Mouse (Mus musculus): Measurements from ENCODE around the gene Nfe2l3. TPM values are rescaled to one million over a fixed set of nuclear protein-coding genes. Genes with fewer than 3 reads are reported as not detected.

The Nfe2l3 gene
- polyA plus RNA-seq, 1 experiment: 6.2 TPM

- TF ChIP-seq POLR2A (IDR thresholded peaks at IDR 0.05; ENCODE audit: borderline replicate concordance, insufficient read depth, low read length) (no peak), CTCF (IDR thresholded peaks at IDR 0.05; ENCODE audit: borderline replicate concordance, insufficient read depth, low read depth, low read length) (no peak)
- H3K27me3 ChIP-seq (ENCODE audit: control insufficient read depth, insufficient read depth, low read length): no peaks in the 10 kb centered on the region
- no peak overlapping the region for H3K27ac ChIP-seq (ENCODE audit: insufficient read depth, low read length)
- H3K4me1 ChIP-seq (ENCODE audit: control insufficient read depth, insufficient read depth, low read length): no peaks in the 10 kb centered on the region
- H3K4me3 ChIP-seq (replicated peaks; ENCODE audit: insufficient read depth, low read depth, low read length): no peak overlapping the region
- WGBS: 99% methylated on average over 2 of the region's 2 CpGs
- DNase-seq: no peak
Observed at GRCm38 (mm10) chr6:51424537-51424936, 7.9 kb upstream of the Nfe2l3 start.

DNA sequence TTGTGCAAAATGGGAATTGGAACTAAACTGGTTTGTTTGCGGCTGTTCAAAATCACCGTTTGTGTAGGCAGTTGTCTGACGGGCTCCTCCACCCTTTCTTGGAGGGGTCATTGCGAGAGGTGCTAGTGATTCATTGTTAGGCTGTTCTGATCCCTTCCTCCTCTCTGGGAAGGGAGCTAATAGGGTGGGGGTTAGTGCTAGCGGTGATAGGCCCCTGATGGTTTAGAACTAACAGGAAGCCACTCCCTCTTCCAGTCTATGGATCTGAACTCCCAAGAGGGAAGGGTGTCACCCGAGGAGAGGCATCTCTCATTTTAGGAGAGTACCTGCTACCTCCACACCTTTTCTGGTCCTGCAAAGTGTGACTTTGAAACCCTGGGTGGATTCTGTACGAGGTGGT is 1.8 kb downstream of the Nfe2l3 start:
- DNase-seq: no peak
- TF ChIP-seq CTCF (IDR thresholded peaks at IDR 0.05; ENCODE audit: borderline replicate concordance, insufficient read depth, low read depth, low read length) (no peak), POLR2A (IDR thresholded peaks at IDR 0.05; ENCODE audit: borderline replicate concordance, insufficient read depth, low read length) (no peak)
- 76% methylated on average over 7 of the region's 7 CpGs for WGBS
- H3K4me1 ChIP-seq (ENCODE audit: control insufficient read depth, insufficient read depth, low read length): no peaks in the 10 kb centered on the region
- H3K27ac ChIP-seq (ENCODE audit: insufficient read depth, low read length): no peak overlapping the region
- H3K4me3 ChIP-seq (replicated peaks; ENCODE audit: insufficient read depth, low read depth, low read length): no peak overlapping the region
- H3K27me3 ChIP-seq (ENCODE audit: control insufficient read depth, insufficient read depth, low read length): no peaks in the 10 kb centered on the region; the same call in 1 of the 2 replicates

DNA sequence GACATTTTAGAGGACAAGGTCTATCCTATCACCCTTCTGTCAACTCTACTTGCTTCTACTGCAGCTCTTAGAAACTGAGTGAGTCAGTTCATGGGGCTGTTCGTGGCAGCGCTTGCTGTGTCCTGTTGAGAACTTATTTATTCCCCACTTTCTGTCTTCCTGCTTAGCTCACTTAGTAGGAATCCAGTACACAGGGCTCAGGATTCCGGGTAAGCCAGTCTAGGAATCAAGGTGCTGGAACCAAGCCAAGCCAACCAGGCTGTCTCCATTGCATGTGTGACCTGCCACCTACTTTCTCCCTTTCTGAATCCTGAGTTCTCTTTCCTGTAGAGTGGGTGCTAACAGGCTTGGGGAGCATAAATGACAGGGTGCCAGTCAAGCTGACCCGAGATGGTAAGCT is 5.2 kb downstream of the Nfe2l3 start:
- 67% methylated on average over 4 of the region's 4 CpGs for WGBS
- no peaks in the 10 kb centered on the region for H3K4me1 ChIP-seq (ENCODE audit: control insufficient read depth, insufficient read depth, low read length)
- TF ChIP-seq POLR2A (IDR thresholded peaks at IDR 0.05; ENCODE audit: borderline replicate concordance, insufficient read depth, low read length): no peak
- no peak for TF ChIP-seq CTCF (IDR thresholded peaks at IDR 0.05; ENCODE audit: borderline replicate concordance, insufficient read depth, low read depth, low read length)
- H3K27me3 ChIP-seq (ENCODE audit: control insufficient read depth, insufficient read depth, low read length): no peaks in the 10 kb centered on the region
- H3K27ac ChIP-seq (ENCODE audit: insufficient read depth, low read length): no peak overlapping the region
- no peak overlapping the region for H3K4me3 ChIP-seq (replicated peaks; ENCODE audit: insufficient read depth, low read depth, low read length)
- DNase-seq: no peak

GRCm38 (mm10) chr6:51438826-51439330 is 6.4 kb downstream of the Nfe2l3 start:
- TF ChIP-seq POLR2A (IDR thresholded peaks at IDR 0.05; ENCODE audit: borderline replicate concordance, insufficient read depth, low read length): no peak
- TF ChIP-seq CTCF (IDR thresholded peaks at IDR 0.05; ENCODE audit: borderline replicate concordance, insufficient read depth, low read depth, low read length): no peak
- H3K4me1 ChIP-seq (ENCODE audit: control insufficient read depth, insufficient read depth, low read length): no peaks in the 10 kb centered on the region
- H3K27me3 ChIP-seq (ENCODE audit: control insufficient read depth, insufficient read depth, low read length): no peaks in the 10 kb centered on the region
- H3K27ac ChIP-seq (ENCODE audit: insufficient read depth, low read length): no peak overlapping the region
- WGBS: 14% methylated on average over 9 of the region's 9 CpGs
- DNase-seq: no peak
- no peak overlapping the region for H3K4me3 ChIP-seq (replicated peaks; ENCODE audit: insufficient read depth, low read depth, low read length)

DNA sequence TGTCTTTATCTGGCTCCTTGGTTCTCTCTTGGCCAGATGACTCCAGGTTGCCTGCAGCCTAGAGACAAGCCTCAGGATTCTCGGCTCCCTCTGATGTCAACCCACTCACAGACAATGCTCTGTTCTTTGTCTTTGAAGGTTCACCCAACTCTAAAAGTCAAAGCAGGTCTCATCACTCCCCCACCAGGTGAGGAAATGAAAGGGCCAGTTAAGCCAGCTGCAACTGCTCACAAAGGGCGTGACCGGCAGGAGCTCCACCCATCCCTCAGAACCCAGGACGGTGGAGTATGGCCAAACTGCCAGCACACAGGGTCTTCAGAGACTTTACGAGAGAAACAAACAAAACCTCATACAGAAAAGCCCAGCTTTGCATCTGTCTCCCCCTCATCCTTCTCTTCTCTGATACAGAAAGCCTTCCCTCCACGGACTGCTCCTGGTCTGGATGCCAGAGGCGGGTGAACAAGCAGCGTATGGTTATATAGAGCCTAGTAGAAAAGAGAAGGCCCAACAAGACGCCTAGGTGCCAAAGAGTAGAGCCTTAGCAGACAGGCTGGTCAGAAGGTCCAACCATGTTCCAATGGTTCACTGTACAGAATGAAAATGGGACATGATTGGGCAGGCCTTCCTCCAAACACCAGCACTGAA is 9.8 kb downstream of the Nfe2l3 start:
- TF ChIP-seq CTCF (IDR thresholded peaks at IDR 0.05; ENCODE audit: borderline replicate concordance, insufficient read depth, low read depth, low read length) (no peak), POLR2A (IDR thresholded peaks at IDR 0.05; ENCODE audit: borderline replicate concordance, insufficient read depth, low read length) (no peak)
- H3K4me1 ChIP-seq (ENCODE audit: control insufficient read depth, insufficient read depth, low read length): no peaks in the 10 kb centered on the region
- no peak for DNase-seq
- 73% methylated on average over 9 of the region's 9 CpGs for WGBS
- H3K27me3 ChIP-seq (ENCODE audit: control insufficient read depth, insufficient read depth, low read length): no peaks in the 10 kb centered on the region
- H3K27ac ChIP-seq (ENCODE audit: insufficient read depth, low read length): no peak overlapping the region
- H3K4me3 ChIP-seq (replicated peaks; ENCODE audit: insufficient read depth, low read depth, low read length): no peak overlapping the region

GRCm38 (mm10) chr6:51452927-51453503 is 20.5 kb downstream of the Nfe2l3 start:
- TF ChIP-seq POLR2A (IDR thresholded peaks at IDR 0.05; ENCODE audit: borderline replicate concordance, insufficient read depth, low read length) (no peak), CTCF (IDR thresholded peaks at IDR 0.05; ENCODE audit: borderline replicate concordance, insufficient read depth, low read depth, low read length) (no peak)
- Histone ChIP-seq H3K27me3 (ENCODE audit: control insufficient read depth, insufficient read depth, low read length) (no peaks in the 10 kb centered on the region), H3K4me3 (replicated peaks; ENCODE audit: insufficient read depth, low read depth, low read length) (no peak overlapping the region), H3K4me1 (ENCODE audit: control insufficient read depth, insufficient read depth, low read length) (no peaks in the 10 kb centered on the region), H3K27ac (ENCODE audit: insufficient read depth, low read length) (no peak overlapping the region)
- 64% methylated on average over 7 of the region's 7 CpGs for WGBS
- no peak for DNase-seq

DNA sequence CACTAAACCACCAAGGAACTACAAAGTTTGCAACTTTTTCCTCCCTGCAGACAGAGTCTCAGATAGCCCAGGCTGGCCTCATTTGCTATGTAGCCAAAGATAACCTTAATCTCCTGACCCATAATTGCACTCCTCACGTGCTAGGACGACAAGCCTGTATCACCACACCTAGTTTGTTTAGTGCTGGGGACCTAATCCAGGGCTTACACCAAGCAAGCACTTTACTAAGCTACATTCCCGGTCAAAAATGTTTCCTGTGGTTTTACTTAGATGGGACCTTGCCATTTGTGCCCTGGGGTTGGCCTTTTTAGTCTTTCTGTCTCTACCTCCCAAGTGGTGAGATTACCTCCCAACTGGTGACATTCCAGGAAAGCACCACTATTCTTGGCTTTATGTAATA is 22.5 kb downstream of the Nfe2l3 start:
- H3K27ac ChIP-seq (ENCODE audit: insufficient read depth, low read length): no peak overlapping the region
- H3K4me1 ChIP-seq (ENCODE audit: control insufficient read depth, insufficient read depth, low read length): no peaks in the 10 kb centered on the region
- 47% methylated on average over 3 of the region's 3 CpGs for WGBS
- H3K27me3 ChIP-seq (ENCODE audit: control insufficient read depth, insufficient read depth, low read length): no peaks in the 10 kb centered on the region
- no peak overlapping the region for H3K4me3 ChIP-seq (replicated peaks; ENCODE audit: insufficient read depth, low read depth, low read length)
- no peak for TF ChIP-seq POLR2A (IDR thresholded peaks at IDR 0.05; ENCODE audit: borderline replicate concordance, insufficient read depth, low read length)
- TF ChIP-seq CTCF (IDR thresholded peaks at IDR 0.05; ENCODE audit: borderline replicate concordance, insufficient read depth, low read depth, low read length): no peak
- DNase-seq: no peak

DNA sequence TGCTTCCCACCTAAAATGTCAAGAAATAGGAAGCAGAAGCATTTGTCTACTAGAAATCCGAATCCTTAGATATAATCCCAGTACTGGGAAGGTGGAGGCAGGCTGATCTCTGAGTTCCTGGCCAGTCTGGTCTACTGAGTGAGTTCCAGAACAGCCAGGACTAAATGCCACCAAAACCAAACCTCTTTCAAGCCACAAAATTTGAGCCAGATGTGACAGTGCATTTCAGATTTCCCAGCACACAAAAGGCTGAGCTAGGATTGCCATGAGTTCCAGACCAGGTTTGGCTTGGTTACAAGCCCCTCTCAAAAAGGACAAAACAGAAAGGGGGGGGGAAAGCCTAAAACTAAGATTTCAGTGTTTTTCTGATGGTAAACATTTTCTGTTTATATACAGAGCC is 23.7 kb downstream of the Nfe2l3 start:
- TF ChIP-seq POLR2A (IDR thresholded peaks at IDR 0.05; ENCODE audit: borderline replicate concordance, insufficient read depth, low read length) (no peak), CTCF (IDR thresholded peaks at IDR 0.05; ENCODE audit: borderline replicate concordance, insufficient read depth, low read depth, low read length) (no peak)
- DNase-seq: no peak
- Histone ChIP-seq H3K4me3 (replicated peaks; ENCODE audit: insufficient read depth, low read depth, low read length) (no peak overlapping the region), H3K27me3 (ENCODE audit: control insufficient read depth, insufficient read depth, low read length) (no peaks in the 10 kb centered on the region), H3K27ac (ENCODE audit: insufficient read depth, low read length) (no peak overlapping the region), H3K4me1 (ENCODE audit: control insufficient read depth, insufficient read depth, low read length) (no peaks in the 10 kb centered on the region)
- WGBS: 59% methylated on average over 1 of the region's 1 CpGs
